Mouse (Mus musculus) neural tube, embryonic 11.5 days (tissue): ENCODE results near the gene Dnah8. TPM values are rescaled to one million over a fixed set of nuclear protein-coding genes. Genes with fewer than 3 reads are reported as not detected.

Source experiments
- ATAC-seq: fragments of 200-750 bp; cut with Nextera tagmentation; 2 replicates; pipeline ENCODE4 v1.8.0; 2017; ENCODE audit warnings: moderate number of reproducible peaks, mild to moderate bottlenecking, moderate TSS enrichment, moderate library complexity; ENCODE audit not compliant: insufficient read depth, low FRiP score, low TSS enrichment
- DNase-seq: peaks from one replicate; pipeline ENCODE4 v3.0.0-alpha.2; 2015; ENCODE audit warnings: low spot score
- H3K27ac ChIP-seq: fragments of 300-500 bp; sonication (generic); 2 replicates; pipeline ENCODE4 v1.5.1; 2014; ENCODE audit warnings: low read depth, mild to moderate bottlenecking, low read length
- H3K27me3 ChIP-seq: fragments of 300-500 bp; sonication (generic); 2 replicates; pipeline ENCODE4 v1.6.1; 2014; ENCODE audit warnings: mild to moderate bottlenecking, low read length, mixed read lengths; ENCODE audit not compliant: control insufficient read depth, insufficient read depth
- H3K36me3 ChIP-seq: fragments of 300-500 bp; sonication (generic); 2 replicates; pipeline ENCODE4 v1.6.1; 2014; ENCODE audit warnings: mild to moderate bottlenecking, low read length, moderate library complexity, mixed read lengths; ENCODE audit not compliant: control insufficient read depth, insufficient read depth
- H3K4me1 ChIP-seq: fragments of 300-500 bp; sonication (generic); 2 replicates; pipeline ENCODE4 v1.6.1; 2014; ENCODE audit warnings: low read length, mixed read lengths; ENCODE audit not compliant: control insufficient read depth, insufficient read depth
- H3K4me2 ChIP-seq: fragments of 300-500 bp; sonication (generic); 2 replicates; pipeline ENCODE4 v1.6.1; 2014; ENCODE audit warnings: low read depth, mild to moderate bottlenecking, moderate library complexity
- H3K4me3 ChIP-seq: fragments of 300-500 bp; sonication (generic); 2 replicates; pipeline ENCODE4 v1.5.1; 2014; ENCODE audit warnings: low read depth, low read length
- H3K9ac ChIP-seq: fragments of 300-500 bp; sonication (generic); 2 replicates; pipeline ENCODE4 v1.6.1; 2014; ENCODE audit warnings: mild to moderate bottlenecking, low read length
- H3K9me3 ChIP-seq: fragments of 300-500 bp; sonication (generic); 2 replicates; pipeline ENCODE4 v1.6.1; 2016; ENCODE audit warnings: low read length; ENCODE audit not compliant: control insufficient read depth
- WGBS: fragments of 180-500 bp; shearing (Covaris S2); extraction: QIAGEN DNeasy Blood & Tissue Kit; methylation state at CpG from one replicate; pipeline ENCODE4 v1.1.7; 2014; 5-methylcytosine and 5-hydroxymethylcytosine counted together
- polyA plus RNA-seq: library from polyadenylated mRNA; unstranded; fragments of >200 nt; fragmentation: Nextera tagmentation; extraction: Ambion mirVana; gene quantifications from 2 replicates; pipeline ENCODE4 v1.2.1, GENCODE M21; 2014

Gene Dnah8
- polyA plus RNA-seq, 1 experiment from 2014 or later: 1.1 TPM

DNA sequence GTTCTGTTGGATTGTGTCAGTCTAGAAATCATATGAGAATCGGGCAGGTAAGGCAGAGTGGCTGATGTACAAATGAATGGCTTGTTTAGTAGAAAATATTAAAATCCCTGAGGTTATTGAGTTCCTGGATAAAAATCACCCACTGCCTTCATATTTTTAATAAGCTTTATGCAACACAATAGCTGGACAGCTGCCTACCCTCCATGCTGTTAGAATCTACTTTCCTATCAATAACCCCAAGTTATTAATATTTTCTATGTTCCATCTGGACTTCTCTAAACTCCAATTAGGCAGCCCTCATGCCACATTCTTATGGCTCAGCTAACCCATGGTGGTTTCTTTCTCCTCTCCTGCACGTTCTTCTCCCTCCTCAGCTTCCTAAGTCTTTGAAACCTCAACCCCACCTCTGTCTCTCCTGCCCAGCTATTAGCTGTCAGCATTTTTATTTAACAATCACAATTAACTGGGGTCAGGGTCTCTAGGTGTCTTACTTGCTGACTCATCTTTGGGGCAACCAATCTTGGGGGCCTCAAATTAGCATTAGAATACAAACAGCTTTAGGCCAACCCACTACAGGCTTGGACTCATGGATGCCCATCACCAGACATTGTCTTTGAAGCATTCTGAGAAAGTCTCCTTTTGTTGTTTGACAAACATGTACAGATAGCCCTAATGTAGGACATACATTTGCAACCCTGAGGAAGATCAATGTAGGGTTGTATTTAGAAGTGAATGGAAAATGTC lies 40.7 kb upstream of the Dnah8 start:
- no peaks in the 10 kb centered on the region for H3K9me3 ChIP-seq
- no peaks in the 10 kb centered on the region for H3K27me3 ChIP-seq
- no peak overlapping the region for H3K4me3 ChIP-seq
- no peak overlapping the region for H3K9ac ChIP-seq
- DNase-seq (no peak), ATAC-seq (no peak)
- 64% methylated on average over 2 of the region's 2 CpGs for WGBS
- no peak overlapping the region for H3K4me2 ChIP-seq
- no peaks in the 10 kb centered on the region for H3K36me3 ChIP-seq
- H3K27ac ChIP-seq: no peak overlapping the region
- no peaks in the 10 kb centered on the region for H3K4me1 ChIP-seq

DNA sequence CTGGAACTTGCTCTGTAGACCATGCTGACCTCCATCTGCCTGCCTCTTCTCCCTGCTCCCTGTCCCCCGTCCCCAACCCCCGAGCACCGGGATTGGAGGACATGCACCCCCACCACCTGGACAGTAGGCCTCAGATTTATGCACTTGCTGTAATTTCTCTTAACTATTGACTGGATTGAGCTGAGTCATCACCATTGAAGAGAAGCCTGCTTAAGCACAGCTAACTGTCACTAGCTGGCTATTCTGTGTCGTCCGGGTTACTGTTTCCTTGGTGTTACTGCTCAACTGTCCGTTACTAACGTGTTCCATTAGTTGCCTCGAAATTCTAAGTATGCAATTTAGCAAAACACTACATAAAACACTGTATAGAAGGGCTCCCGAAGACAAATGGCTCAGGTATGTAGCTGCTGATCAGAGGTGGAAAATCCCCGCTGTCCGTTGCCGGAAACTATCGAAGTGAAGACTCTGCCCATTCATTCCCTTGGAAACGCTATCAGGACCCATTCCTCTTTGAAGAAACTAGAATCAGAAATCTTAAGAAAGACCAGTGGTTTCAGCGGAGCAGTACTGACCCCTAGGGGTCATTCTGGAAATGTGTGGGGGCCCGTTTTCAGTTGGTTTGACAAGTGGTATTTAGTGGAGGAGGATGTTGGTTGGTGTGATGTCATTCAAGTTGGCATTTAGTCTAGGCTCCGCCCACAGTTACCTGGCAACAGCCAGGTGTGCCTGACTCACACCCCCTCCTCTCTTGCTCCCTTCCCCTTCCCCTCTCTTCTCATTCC lies 33.5 kb upstream of the Dnah8 start:
- Histone ChIP-seq H3K9ac (no peak overlapping the region), H3K4me2 (no peak overlapping the region; the same call in 1 of the 2 replicates), H3K36me3 (no peaks in the 10 kb centered on the region), H3K4me1 (no peaks in the 10 kb centered on the region), H3K27me3 (no peaks in the 10 kb centered on the region), H3K4me3 (no peak overlapping the region), H3K9me3 (no peaks in the 10 kb centered on the region), H3K27ac (no peak overlapping the region)
- ATAC-seq (no peak), DNase-seq (peak; percentile 66)
- 53% methylated on average over 17 of the region's 17 CpGs for WGBS

DNA sequence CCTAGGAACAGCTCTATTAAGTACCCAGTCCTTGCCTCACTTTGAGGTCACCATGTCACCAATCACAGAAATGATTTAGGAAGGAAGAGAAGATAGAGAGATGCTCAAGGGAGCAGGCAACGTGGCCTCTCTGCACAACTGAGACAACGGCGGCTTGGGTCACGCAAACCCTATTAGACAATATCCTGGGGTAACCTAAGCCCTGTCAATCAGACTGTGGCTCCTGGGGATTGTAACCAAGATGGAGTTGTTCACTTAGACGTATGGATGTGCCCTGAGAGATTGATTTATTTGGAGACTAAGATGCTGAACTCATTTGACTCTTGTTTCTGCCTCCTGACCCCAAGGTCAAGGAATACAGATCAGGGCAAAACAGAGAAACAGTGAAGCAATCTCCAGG lies 29.7 kb upstream of the Dnah8 start:
- Histone ChIP-seq H3K27ac (no peak overlapping the region), H3K4me2 (no peak overlapping the region), H3K4me3 (no peak overlapping the region), H3K27me3 (no peaks in the 10 kb centered on the region), H3K4me1 (no peaks in the 10 kb centered on the region), H3K36me3 (peaks cover 7% of the 10 kb centered on the region; the same call in 1 of the 2 replicates), H3K9me3 (no peaks in the 10 kb centered on the region), H3K9ac (no peak overlapping the region)
- no peak for DNase-seq
- 61% methylated on average over 5 of the region's 5 CpGs for WGBS
- ATAC-seq: no peak

DNA sequence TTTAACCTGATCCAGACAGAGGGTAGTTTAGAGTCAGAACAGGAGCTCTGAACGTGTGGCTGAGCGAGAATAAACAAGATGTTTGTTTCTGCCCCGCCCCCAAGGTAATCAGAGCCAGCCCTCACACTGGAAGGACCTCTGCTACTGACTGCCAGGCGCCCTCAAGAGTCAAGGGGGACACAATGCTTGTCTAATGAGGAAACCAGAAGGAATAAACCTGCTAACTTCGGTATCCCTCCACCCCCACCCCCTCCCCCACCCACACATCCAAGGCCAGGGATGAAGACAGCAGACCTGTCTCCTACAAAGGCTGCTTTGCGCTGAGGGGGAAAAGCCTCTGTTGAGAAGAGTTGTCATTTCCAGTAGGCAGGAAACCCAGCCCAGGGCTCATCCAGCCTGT lies 29.3 kb upstream of the Dnah8 start:
- ATAC-seq (no peak), DNase-seq (peak; percentile 15)
- no peak overlapping the region for H3K4me3 ChIP-seq
- 50% methylated on average over 5 of the region's 6 CpGs for WGBS
- no peaks in the 10 kb centered on the region for H3K27me3 ChIP-seq
- no peaks in the 10 kb centered on the region for H3K9me3 ChIP-seq
- H3K4me1 ChIP-seq: no peaks in the 10 kb centered on the region
- no peak overlapping the region for H3K9ac ChIP-seq
- no peak overlapping the region for H3K27ac ChIP-seq
- H3K4me2 ChIP-seq: no peak overlapping the region
- peaks cover 7% of the 10 kb centered on the region; the same call in 1 of the 2 replicates for H3K36me3 ChIP-seq

DNA sequence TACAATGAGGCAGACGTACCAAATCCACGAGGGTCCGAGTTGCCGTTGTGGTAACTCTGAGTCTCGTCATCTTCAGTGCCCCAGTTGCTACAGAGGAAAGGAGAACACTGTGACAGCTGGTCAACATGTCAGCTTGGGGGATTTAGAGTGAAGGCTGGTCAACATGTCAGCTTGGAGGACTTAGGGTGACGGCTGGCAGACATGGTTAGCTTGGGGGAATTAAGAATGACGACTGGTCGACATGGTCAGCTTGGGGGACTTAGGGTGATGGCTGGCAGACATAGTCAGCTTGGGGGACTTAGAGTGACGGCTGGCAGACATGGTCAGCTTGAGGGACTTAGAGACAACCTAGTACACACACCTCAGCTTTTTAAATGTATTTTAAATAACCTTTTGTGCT lies 26.4 kb upstream of the Dnah8 start:
- no peak for DNase-seq
- Histone ChIP-seq H3K27me3 (no peaks in the 10 kb centered on the region), H3K4me2 (no peak overlapping the region), H3K36me3 (peaks cover 13% of the 10 kb centered on the region; the same call in 1 of the 2 replicates), H3K9ac (no peak overlapping the region), H3K4me1 (no peaks in the 10 kb centered on the region), H3K27ac (no peak overlapping the region), H3K9me3 (no peaks in the 10 kb centered on the region), H3K4me3 (no peak overlapping the region)
- no peak for ATAC-seq
- 97% methylated on average over 9 of the region's 9 CpGs for WGBS

DNA sequence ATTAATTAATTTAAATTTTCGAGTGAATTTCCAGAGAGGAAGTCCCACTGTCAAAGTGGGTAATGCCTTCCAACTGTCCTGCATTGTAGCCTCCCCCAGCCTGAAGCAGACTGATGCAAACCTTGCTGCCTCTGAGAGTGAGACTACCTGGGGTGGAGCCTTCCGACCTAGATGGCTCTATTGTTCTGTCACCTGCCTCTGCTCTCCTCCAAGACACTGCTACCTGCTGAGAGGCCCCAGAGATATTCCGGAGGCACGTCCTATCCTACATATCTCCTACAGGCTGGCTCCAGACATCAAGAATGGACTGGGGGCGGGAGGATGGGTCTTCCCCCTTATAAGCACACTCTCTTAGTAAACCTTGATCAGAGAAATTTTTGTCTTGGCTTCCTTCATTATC lies 25.9 kb upstream of the Dnah8 start:
- WGBS: 87% methylated on average over 5 of the region's 5 CpGs

DNA sequence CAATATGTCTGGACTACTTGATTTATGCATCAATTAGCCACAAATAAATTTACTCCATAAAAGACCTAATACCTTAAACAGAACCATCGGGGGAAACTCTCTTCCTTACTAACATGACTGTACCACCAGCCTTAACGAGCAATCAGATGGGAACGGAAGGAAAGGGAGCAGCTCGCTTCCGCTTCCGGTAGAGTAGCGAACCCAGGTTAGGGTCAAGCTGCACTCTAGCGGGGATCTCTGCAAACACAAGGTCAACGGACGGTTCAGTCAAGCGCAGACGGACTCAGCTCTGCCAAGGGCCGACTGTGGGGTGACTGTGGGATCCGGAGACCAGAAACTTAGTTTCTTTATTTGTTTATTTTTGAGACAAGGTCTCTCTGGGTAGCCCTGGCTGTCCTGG lies 22.0 kb upstream of the Dnah8 start:
- no peaks in the 10 kb centered on the region for H3K9me3 ChIP-seq
- DNase-seq (no peak), ATAC-seq (no peak)
- peaks cover 2% of the 10 kb centered on the region; the same call in 1 of the 2 replicates for H3K4me1 ChIP-seq
- H3K4me2 ChIP-seq: no peak overlapping the region
- H3K27ac ChIP-seq: no peak overlapping the region
- 95% methylated on average over 14 of the region's 14 CpGs for WGBS
- no peaks in the 10 kb centered on the region for H3K27me3 ChIP-seq
- H3K4me3 ChIP-seq: no peak overlapping the region
- H3K36me3 ChIP-seq: peaks cover 13% of the 10 kb centered on the region
- no peak overlapping the region for H3K9ac ChIP-seq

More for the DNA sequence above, 25.9 kb upstream of the Dnah8 start:
- Histone ChIP-seq H3K4me3 (no peak overlapping the region), H3K27ac (no peak overlapping the region), H3K4me2 (no peak overlapping the region), H3K9me3 (no peaks in the 10 kb centered on the region), H3K4me1 (no peaks in the 10 kb centered on the region), H3K9ac (no peak overlapping the region), H3K36me3 (peaks cover 13% of the 10 kb centered on the region), H3K27me3 (no peaks in the 10 kb centered on the region)
- ATAC-seq (no peak), DNase-seq (no peak)

DNA sequence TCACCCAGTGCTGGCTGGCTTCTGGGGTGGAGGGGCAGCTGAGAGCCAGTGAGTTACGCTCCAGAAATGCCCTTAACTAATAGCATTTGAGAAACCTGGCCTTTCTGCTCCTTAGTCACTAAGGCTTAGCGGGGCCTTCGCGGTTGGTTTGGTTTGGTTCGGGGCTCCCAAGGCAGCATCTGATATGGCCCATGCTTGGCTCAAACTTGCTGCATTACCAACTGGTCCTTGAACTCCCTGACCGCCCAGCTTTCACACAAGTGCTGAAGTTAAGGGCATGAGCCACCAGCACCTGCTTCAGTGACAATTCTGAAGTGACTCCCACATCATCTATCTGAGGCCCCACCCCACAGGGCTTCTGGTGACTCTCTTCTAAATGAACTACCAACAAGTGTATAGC lies 19.9 kb upstream of the Dnah8 start:
- H3K4me1 ChIP-seq: peaks cover 8% of the 10 kb centered on the region; the same call in 1 of the 2 replicates
- DNase-seq (no peak), ATAC-seq (no peak)
- no peak overlapping the region for H3K4me2 ChIP-seq
- H3K27me3 ChIP-seq: no peaks in the 10 kb centered on the region
- peaks cover 5% of the 10 kb centered on the region for H3K36me3 ChIP-seq
- no peak overlapping the region for H3K9ac ChIP-seq
- no peak overlapping the region for H3K27ac ChIP-seq
- H3K4me3 ChIP-seq: no peak overlapping the region
- H3K9me3 ChIP-seq: no peaks in the 10 kb centered on the region
- WGBS: 90% methylated on average over 6 of the region's 6 CpGs

DNA sequence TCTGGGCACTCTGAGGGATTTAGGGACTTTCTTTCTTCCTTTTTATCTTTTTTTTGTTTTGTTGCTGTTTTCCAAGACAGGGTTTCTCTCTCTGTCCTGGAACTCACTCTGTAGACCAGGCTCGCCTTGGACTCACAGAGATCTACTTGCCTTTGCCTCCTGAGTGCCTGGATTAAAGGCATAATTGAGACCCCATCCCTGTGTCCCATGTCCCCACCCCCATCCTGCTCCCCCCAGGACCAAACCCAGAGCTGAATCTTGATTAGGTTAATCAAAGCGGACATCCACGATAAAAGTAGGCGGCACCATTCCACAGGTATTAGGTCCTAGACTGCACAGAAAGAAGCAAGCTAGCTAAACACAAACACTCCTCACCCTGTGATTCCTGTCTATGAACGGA lies 19.2 kb upstream of the Dnah8 start:
- no peak overlapping the region for H3K4me2 ChIP-seq
- no peak overlapping the region for H3K9ac ChIP-seq
- H3K4me1 ChIP-seq: peaks cover 8% of the 10 kb centered on the region; the same call in 1 of the 2 replicates
- peaks cover 5% of the 10 kb centered on the region for H3K36me3 ChIP-seq
- no peaks in the 10 kb centered on the region for H3K27me3 ChIP-seq
- H3K4me3 ChIP-seq: no peak overlapping the region
- ATAC-seq: no peak
- 94% methylated on average over 5 of the region's 5 CpGs for WGBS
- H3K27ac ChIP-seq: no peak overlapping the region
- no peak for DNase-seq
- H3K9me3 ChIP-seq: no peaks in the 10 kb centered on the region
